Mouse (Mus musculus): ENCODE results near the gene Trpc4ap. TPM values are rescaled to one million over a fixed set of nuclear protein-coding genes. Genes with fewer than 3 reads are reported as not detected.
A peak's percentile ranks its signal among the peaks of the same experiment; 100 is the strongest.
"Not testable (repeated sequence)": the region's sequence is repeated elsewhere in the genome, so short reads cannot be mapped to it uniquely, and the experiment has no call there.

Trpc4ap gene
- total RNA-seq (2021): 10 to 100 TPM; 83.1 to 89.9 TPM

DNA sequence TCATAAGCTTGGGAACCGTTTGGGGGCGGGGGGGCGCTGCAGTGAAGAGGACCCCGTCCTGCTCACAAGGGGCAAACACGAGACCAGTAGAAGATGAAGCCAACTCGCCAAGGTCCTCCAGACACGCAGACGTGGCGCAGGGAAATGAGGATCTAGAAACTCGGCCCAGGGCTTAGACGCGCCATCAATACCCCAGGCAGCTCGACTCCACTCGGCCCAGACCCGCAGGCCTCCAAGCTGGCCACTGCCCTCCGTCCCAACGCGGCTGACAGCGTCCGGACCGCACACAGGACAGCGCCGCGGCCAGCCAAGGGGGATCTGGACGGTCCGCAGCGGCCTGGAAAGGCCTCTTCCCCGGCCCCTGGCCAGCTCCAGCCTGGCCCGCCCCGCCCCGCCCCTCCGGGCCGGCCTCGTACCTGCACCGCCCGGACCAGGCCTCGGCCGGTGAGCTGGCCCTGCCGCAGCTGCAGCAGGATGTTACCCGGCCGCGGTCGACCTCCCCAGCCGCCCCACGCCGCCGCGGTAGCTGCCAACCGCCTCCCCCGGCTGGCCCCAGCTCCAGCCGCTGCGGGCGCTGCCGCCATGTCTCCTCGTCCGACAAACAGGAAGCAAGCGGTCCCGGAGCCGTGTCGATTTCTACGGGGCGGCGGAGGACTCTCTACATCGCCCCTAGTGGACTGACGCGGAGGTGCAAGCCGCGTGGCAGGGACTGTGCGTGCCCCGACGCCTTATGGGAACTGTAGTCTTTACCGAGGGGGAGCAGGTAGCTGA, at the start of gene Trpc4ap:
Trpc4ap (minus strand) TSS at position 662 of the 771 bp plus-strand sequence.
- intact Hi-C loops (cut with DNase I): loop anchor here (2.0 kb wide), 1 partner anchor 17 kb away; no protein-coding TSS in a partner anchor
- DNase-seq: peak; percentile 98 to 99

DNA sequence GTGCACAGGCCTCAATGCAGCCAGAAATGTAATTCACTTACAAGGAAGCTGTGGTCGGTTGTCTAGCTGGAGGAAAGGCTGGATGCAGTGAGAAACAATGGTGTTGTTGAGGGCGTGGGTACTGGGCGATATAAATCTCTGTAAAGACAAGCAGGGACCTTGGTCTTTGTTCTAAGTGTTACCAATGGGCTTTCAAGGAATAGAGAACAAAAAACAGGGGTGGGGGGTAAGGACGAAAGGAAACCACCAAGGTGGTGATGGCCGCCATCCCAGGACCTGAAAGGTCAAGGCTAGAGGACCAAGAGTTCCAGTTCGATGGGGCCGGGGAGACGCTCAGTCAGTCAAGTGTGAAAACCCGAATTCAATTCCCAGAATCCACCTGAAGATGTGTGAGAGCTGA, 45.6 kb upstream of the Trpc4ap start:
- DNase-seq: no peak
- intact Hi-C loops (cut with DNase I): no loop called here

DNA sequence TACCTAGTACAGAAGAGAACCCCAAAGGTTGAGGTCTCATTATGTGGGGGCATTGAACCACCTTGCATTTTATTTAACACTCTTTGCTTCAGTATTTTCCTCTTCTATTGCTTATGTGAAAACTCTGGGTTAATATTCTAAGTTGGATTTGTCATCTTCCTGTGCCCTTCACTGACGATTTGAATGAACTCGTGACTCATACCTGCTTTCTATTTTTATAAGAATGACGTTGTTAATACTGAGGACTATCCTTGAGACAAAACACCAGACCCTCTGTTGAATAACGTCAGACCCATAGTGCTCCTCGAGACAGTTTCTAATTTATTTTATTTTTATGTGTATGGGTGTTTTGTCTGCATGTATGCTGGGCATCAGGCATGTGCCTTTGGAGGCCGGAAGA, 44.8 kb upstream of the Trpc4ap start:
- intact Hi-C loops (cut with DNase I): no loop called here
- DNase-seq: no peak

DNA sequence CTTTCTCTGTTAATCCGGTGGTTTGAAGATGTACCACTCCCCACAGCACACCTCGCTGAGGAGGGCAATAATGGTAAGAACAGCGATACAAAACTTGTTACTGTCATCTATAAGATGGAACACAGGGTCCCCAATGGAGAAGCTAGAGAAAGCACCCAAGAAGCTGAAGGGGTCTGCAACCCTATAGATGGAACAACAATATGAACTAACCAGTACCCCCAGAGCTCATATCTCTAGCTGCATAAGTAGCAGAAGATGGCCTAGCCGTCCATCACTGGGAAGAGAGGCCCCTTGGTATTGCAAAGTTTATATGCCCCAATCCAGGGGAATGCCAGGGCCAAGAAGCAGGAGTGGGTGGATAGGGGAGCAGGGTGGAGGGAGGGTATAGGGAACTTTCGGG, 43.6 kb upstream of the Trpc4ap start, which contains the start of gene Gm17581:
Gm17581 (minus strand) TSS at position 101 of the 400 bp plus-strand sequence.
- intact Hi-C loops (cut with DNase I); DNase-seq: not testable (repeated sequence)

DNA sequence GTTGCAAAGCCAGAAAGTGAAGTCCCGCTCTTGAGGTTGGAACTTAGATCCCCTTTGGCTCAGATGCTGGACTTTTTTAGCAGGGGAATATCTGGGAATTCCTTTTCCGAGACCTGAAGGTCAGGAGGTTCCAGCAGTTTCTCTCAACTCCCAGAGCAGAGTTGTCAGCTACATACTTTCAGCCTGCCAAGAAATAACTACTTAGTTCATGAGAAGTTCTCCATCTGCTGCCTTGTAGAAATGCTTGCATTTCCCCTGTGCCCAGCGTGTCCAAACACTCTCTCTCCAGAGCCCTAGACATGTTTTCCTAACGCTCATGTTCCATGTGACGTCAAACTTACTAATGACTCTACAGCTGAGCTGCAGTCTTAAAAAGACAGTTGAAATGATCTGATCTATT, 42.9 kb upstream of the Trpc4ap start:
- peak; percentile 12 to 18 for DNase-seq

DNA sequence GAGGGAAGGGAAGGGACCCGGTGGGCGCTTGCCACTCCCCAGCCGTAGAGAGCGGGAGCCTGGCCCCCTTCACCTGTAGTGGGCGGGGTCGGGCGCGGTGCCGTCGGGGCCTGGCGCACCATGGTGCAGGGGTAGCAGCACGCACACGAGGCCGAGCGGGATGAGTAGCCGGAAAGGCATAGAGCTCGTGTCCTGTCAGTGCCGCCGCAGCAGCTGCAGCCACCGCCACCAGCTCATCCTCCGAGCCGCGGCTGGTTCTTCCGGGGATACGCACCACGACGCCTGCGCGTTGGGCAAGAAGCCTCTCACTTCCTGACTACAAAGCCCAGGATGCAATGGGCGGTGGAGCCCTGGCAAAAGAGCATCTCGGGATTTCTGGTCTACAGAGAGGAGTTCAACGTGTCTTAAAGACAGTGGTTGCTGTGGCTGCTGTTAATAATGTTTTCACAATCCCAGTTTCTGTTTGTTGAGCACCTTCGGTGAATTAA, 37.0 kb upstream of the Trpc4ap start, which contains the start of gene Edem2:
Edem2 (minus strand) TSS at position 318 of the 488 bp plus-strand sequence.
- peak; percentile 94 to 96 for DNase-seq
- intact Hi-C loops (cut with DNase I): no loop called here

More for the DNA sequence above, 42.9 kb upstream of the Trpc4ap start:
- intact Hi-C loops (cut with DNase I): no loop called here

DNA sequence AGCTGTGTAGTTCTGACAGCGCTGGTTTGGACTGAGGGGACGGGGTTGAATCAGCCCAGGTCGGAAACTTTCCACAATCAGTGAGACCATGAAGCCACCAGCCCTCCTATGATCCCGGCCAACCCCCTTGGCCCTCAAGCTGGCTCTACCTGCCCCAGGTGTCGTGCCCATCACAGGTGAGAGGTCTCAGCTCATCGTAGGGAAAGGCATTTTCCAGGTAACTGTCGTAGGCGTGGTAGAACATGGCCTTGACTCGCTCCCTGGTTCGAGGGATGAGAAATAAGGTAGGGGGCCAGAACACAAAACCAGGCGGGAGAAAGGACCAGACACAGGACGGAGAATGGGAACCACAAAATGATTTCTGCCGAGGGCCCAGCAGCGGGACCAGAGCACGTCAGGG, 36.6 kb upstream of the Trpc4ap start:
- no peak for DNase-seq
- intact Hi-C loops (cut with DNase I): no loop called here

DNA sequence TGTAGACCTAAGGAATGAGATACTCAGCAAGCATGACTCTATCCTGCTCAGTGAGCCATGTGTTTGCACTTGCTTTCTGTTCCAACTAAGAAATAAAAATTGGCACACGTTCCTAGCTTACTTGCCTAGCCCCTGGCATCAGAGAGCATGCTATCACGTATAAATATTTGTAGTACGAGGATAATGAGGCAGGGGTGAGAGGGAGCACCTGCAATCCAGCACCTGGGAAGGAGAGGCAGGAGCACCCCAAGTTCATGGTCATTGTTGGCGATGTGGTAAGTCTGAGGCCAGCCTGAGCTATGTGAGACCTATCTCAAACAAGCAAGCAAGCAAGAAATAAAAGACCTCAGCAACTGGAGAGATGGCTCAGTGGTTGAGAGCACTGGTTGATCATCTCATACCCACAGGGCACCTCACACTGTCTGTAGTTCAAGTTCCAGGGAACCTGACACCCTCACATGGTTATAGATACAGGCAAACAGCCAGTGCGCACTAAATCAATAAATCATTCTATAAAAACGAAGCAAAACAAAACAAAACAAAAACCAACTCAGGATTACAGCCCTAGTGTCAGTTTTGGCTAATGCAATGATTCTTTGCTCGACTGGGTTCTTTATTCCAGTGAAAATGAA, 35.7 kb upstream of the Trpc4ap start:
- intact Hi-C loops (cut with DNase I): no loop called here
- no peak for DNase-seq

DNA sequence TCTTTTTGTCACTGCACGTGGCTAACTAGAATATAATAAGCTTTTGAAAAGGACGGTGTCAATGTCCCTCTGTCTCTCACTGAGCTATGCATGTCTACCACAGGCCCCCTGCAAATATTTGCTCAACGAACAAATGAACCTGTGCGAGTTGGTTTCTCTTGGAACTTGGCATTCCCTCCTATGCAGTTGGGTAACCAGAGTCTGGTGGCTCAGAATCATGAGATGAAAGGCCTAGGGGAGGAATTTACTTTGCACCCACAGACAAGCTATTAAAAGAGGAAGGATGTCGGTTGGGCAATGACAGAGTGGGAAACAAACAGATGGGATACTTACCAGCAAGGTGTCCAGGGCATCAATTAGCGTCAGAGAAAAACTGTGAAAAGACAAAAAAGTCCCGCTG, 34.1 kb upstream of the Trpc4ap start:
- DNase-seq: no peak
- intact Hi-C loops (cut with DNase I): no loop called here

DNA sequence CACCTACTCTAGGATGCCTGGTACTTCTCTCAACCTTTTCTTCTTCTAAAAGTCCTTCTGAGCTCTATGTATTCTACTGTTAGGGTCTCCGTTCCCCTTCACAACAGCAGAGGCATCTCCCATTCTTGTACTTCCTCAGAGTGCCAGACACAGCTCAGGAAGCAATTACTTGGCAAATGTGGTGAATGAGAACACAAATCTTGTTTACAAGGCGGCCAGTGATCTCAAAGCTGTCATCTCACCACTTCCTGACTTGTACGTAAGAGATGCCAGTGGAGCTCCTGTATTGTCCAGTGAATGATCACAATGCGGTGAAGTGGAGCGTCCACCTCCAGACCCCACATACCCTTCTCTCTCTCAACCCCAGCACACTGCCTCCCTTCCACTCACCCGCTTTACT, 32.3 kb upstream of the Trpc4ap start:
- no peak for DNase-seq
- intact Hi-C loops (cut with DNase I): no loop called here

DNA sequence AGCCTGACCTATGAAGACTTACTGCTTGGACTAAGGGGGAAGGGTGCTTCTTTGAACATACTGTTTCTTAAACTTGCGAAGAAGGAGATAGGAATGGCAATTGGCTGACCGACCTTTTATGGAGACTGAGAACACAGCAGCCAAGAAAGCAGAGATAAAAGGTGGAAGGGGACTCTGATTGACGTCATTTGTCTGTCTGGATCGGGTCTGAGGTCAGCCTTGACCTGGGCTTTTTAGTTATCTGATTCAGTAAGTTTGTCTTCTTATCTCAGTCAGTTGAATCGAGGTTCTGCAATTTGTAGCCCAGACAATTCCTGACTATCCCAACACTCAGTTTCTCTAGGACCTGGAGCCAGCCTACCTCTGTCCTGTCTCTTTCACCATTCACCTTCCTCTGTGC, 31.9 kb upstream of the Trpc4ap start:
- intact Hi-C loops (cut with DNase I): no loop called here
- no peak for DNase-seq

DNA sequence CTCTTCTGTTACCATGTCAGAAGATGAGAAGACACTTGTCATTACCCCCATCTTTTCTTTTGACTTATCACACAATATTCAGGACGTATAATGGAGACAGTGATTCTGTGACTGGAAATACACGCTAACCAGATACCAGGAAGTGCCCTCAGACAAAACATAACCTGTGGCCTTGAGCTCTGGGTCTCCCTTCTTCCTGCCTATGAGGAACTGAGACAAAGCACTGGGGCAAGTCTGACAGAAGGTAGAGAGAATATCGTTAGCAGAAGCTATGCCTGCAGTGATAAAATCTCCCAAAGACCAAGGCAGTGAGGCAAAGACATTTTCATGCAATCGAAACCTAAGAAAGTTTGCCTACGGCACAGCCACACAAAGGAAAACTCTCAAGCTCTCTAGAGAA, 28.4 kb upstream of the Trpc4ap start:
- intact Hi-C loops (cut with DNase I): no loop called here
- no peak for DNase-seq

DNA sequence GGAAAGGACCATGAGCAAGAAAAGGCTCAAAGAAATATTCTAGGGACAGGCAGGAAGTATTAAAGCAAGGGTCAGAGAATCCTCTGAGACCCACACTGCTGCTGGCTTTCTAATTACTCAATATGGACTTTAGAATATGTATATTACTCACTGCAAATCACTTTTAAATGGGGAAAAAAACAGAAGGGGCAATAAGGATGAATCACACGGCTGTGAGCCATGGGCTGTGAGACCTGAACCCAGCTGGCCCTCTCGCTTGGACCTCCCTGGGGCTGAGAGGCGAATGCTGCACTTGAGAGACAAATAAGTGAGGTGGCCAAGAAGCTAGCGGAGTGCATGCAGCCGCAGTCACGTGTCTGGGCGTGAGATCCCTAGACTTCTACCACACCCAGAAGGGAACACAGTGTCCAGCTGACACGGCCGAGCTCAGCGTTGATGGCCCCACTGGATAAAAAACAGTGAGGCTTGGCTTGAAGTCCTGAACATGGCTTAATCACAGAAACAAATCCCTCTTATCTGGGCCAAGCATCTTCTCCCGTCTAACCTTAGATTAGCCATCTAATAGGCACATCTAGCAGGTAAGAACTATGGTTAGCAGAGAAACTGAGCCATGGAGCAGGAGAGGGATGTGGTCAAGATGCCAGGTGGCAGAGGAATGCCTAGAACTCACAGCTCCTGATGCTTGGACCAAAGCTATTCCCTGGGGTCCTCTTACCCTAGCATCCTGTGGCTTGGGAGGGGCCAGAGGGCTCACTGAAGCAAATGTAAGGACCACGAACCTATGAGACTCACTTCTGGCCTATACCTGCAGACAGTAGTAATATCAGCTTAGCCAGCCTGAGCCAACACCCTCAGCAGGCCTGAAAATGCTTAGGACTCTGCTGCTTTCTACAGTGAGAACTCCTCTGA, 25.2 kb upstream of the Trpc4ap start:
- intact Hi-C loops (cut with DNase I): no loop called here
- DNase-seq: peak; percentile 9 to 13

DNA sequence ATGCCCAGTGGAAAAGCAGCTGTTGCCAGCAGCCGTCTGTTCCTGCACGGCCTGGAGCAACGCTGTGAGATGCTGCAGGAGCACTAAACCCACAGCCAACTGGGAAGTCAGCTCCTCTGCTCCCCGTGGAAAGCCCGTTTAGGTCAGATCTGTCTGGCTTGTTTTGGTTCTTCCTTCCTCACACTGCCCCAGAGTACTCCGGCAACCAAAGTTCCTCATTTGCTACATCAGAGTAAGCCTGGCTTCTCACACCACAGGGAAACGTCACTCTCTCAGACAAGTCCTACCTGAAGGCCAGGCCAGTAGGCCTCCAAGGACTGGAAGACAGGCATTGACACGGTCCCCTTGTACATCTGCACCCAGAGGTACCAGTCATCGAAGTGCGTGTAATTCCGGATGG, 18.4 kb upstream of the Trpc4ap start:
- intact Hi-C loops (cut with DNase I): no loop called here
- no peak for DNase-seq

DNA sequence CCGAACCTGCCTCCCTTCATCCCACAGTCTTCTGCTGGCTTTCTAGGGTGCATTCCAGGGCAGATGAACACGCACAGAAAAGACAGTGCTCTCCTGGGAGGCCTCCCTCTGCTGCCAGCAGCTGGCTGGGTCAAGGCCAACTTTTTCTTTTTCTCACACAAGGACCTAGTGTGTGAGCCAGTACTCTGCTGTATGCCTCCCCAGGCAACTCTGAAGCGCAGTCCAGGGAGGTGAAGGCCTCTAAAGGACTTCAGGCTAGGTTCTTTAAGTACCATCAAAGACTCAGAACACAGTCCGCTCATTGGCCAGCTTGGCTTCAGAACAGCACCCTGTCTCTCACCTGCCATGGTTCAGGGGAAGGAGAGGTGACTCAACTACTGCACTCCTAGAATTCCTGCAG, 15.1 kb upstream of the Trpc4ap start:
- intact Hi-C loops (cut with DNase I): no loop called here
- DNase-seq: peak; percentile 60 to 66

DNA sequence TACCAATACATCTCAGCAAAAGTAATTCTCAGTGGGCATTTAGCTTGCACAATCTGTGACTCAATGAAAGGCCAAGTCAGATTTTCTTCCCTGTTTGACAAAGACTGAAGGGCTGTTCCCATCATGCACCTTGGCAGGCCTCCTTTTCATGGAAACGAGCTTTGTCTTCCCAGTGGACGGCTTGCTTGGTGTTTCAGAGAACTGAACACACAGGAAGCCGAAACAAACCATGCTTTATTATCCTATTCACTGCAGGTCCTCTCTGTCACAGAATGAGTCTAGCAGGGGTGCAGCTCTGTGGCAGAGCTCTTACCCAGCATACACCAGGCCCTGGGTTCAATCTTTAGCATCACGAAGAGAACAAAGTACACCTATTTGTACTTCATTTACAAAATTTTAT, 11.4 kb upstream of the Trpc4ap start:
- intact Hi-C loops (cut with DNase I): no loop called here
- no peak for DNase-seq

DNA sequence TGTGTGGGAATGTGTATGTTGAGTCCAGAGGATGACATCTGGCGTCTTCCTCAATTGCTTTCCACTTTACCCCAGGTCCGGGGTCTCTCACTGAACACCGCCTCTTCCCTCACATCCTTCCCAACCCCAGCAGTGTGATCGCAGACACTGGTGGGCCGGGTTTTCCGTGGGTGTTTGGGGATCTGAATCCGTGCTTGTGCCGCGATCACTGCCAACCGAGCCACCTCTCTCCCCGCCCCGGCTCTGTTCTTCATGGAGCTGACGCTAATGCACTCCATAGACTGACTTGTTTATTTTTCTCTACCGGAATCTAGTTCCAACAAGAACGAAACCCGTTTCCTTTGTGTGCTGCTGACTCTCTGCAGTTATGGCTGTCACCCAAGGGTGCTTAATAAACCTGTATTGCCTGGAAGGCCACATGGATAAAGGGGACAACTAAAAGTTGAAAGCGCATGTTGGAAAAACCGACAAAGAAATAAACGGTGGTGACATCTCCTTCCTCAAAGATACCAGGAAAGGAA, 9.3 kb upstream of the Trpc4ap start:
- intact Hi-C loops (cut with DNase I): no loop called here
- no peak for DNase-seq

DNA sequence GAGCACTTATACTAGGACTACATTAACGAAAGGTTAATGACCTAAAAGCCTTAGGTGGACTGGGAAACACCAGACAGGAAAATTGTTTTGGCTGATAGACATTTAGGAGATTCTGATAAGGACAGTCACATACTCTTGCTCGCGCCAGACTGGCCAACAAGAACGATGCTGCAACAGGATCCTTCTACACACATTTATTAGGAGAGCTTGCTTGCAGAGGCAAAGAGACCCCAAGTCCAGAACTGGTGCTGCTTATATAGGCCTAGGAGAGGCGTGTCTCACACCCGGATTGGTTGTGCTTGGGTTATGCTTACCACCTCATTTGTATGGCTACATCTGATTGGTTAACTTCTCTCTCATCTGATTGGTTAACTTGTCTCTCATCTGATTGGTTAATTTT, 6.3 kb upstream of the Trpc4ap start:
- intact Hi-C loops (cut with DNase I): loop anchor here (5.0 kb wide), 1 partner anchor 114 kb away; no protein-coding TSS in a partner anchor
- DNase-seq: not testable (repeated sequence)

DNA sequence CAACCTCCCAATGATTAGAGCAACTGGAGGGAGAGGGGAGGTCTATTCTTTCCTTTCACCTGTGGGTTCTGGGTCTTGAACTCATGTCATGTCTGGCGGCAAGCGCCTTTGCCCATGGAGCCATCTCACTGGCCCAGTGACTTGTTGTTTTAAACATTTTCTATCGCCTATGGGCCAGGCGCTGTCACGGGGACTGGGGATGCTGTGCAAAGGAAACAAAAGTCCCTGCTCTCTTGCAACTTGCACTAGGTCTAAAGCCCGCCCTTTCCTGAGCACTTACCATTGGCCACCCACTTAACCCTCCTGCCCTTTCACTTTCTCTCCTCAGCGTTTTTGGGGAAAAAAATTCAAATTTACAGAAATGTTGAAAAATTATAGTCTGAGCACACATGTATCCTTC, 4.7 kb upstream of the Trpc4ap start:
- no peak for DNase-seq
- intact Hi-C loops (cut with DNase I): loop anchor here (1.0 to 5.0 kb wide), 2 partner anchors 68 to 115 kb away; no protein-coding TSS in a partner anchor

DNA sequence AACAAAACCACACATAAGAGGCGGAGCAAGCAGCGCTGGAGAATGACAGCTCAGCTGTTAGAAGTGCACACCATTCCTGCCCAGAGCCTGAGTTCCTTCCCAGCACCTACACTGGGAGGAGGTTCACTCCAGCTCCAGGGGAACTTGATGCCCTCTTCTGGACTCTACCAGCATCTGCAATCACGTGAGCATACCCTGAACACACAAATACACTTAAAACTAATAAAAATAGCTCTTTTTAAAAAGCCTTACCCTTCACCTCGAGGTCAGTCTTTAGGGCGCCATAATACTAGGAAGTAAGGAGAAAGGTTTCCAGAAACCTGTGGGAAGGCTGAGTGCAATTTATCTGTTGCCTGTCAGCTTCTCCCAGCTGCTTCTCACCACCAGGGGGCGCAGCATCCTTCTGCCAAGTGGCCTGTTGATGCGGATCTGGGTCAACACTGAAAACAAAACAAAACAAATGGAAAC, 3.9 kb upstream of the Trpc4ap start:
- peak; percentile 88 to 94 for DNase-seq
- intact Hi-C loops (cut with DNase I): loop anchor here (1.0 to 5.0 kb wide), 2 partner anchors 69 to 116 kb away; no protein-coding TSS in a partner anchor

All from heart, postnatal 10 days (tissue).